Comparison of ENCODE assay signal across 8 mouse cellular contexts in genomic region chr9:57433097-57434032, GRCm38 (mm10). TPM values are rescaled to one million over a fixed set of nuclear protein-coding genes. Genes with fewer than 3 reads are reported as not detected.
DNase-seq lines count a peak whose midpoint lies in the region; ATAC-seq lines count a peak whose summit lies in the region.

No protein-coding gene starts in this region.

- DNase-seq in adrenal gland, adult 8-10 months = peak; percentile 61
- DNase-seq in embryo, embryonic 9.5 days (ENCODE audit: extremely low spot score) = peak; percentile 77
- peak; percentile 66 to 82 for DNase-seq in gastrocnemius, postnatal 4 days (ENCODE audit: low spot score in 2 of 2)
- peak; percentile 81 to 89 for DNase-seq in left cerebral cortex, postnatal 25 days (ENCODE audit: low spot score in 2 of 2)
- peak; percentile 83 for DNase-seq in mesoderm, embryonic 11.5 days (ENCODE audit: low read depth, low spot score)
- DNase-seq in right cerebral cortex, postnatal 36 days (ENCODE audit: low spot score in 2 of 2) = peak; percentile 63 to 85
- peak; percentile 80 to 86 for DNase-seq in urinary bladder, postnatal 4 days (ENCODE audit: low spot score in 2 of 2)

- peaks cover 21% of the 10 kb centered on the region for H3K4me1 ChIP-seq in intestine, embryonic 15.5 days (replicated peaks)

- peak; percentile 82 for ATAC-seq in intestine, embryonic 15.5 days

- H3K9me3 ChIP-seq in intestine, embryonic 15.5 days = no peaks in the 10 kb centered on the region

- H3K4me2 ChIP-seq in intestine, embryonic 15.5 days (replicated peaks) = peak overlapping the region; percentile 25

- no peaks in the 10 kb centered on the region for H3K36me3 ChIP-seq in intestine, embryonic 15.5 days

- H3K9ac ChIP-seq in intestine, embryonic 15.5 days = peak overlapping the region; percentile 21; the same call in 1 of the 2 replicates

- peak overlapping the region; percentile 75 for H3K27ac ChIP-seq in intestine, embryonic 15.5 days

- no peak overlapping the region for H3K4me3 ChIP-seq in intestine, embryonic 15.5 days (replicated peaks)

- 6% methylated on average over 11 of the region's 11 CpGs for WGBS in intestine, embryonic 15.5 days

- intact Hi-C loops in left cerebral cortex, postnatal 25 days (cut with DNase I) = loop anchor here (1.0 to 5.0 kb wide), 4 partner anchors 172 to 356 kb away; no protein-coding TSS in a partner anchor

- H3K27me3 ChIP-seq in intestine, embryonic 15.5 days (replicated peaks) = no peaks in the 10 kb centered on the region

RNA-seq across cellular contexts. Expression of gene Ppcdc, which starts 6.6 kb away (rescaled TPM):
- 10 to 100 TPM; 20.8 to 35.1 (median 25.2) TPM for total RNA-seq in adrenal gland, adult 8-10 months (2022)
- 10 to 100 TPM in 1 of 2 experiments, 1 to 10 TPM in 1; 8.3 to 11.7 TPM for total RNA-seq in gastrocnemius, postnatal 4 days (2021)
- 25.0 and 30.1 TPM in 2 replicates for polyA plus RNA-seq in intestine, embryonic 15.5 days (2015; fragmentation: Nextera tagmentation; extraction: Ambion mirVana)
- total RNA-seq in left cerebral cortex, postnatal 25 days (2021) = 10 to 100 TPM; 15.5 to 16.5 TPM

RNA-seq across cellular contexts. Expression of gene Scamp5, which starts 34.5 kb away (rescaled TPM):
- 10 to 100 TPM; 12.4 to 30.5 (median 21.9) TPM for total RNA-seq in adrenal gland, adult 8-10 months (2022)
- 10 to 100 TPM; 13.3 to 14.5 TPM for total RNA-seq in gastrocnemius, postnatal 4 days (2021)
- 14.1 and 16.4 TPM in 2 replicates for polyA plus RNA-seq in intestine, embryonic 15.5 days (2015; fragmentation: Nextera tagmentation; extraction: Ambion mirVana)
- total RNA-seq in left cerebral cortex, postnatal 25 days (2021) = 100 to 1,000 TPM; 403 to 415 TPM

Comparison
In these comparisons a context has a peak if more than half of its experiments do, and no peak if none do; other contexts are left out.
1. RNA of gene Scamp5, which starts 34.5 kb away (total RNA-seq): 403 to 415 TPM in left cerebral cortex, postnatal 25 days; 12.4 to 30.5 TPM in adrenal gland, adult 8-10 months and 13.3 to 14.5 TPM in gastrocnemius, postnatal 4 days; every median in the first group is over 10 times any median in the second.
2. Peak in every context shown above with its lines, with median percentiles within 50 percentile points of each other: DNase-seq.